Mouse (Mus musculus) heart, adult 2 months (tissue): Measurements from ENCODE around the gene Elavl1.

Source experiments
- CTCF ChIP-seq: fragments of 200-600 bp; IDR thresholded peaks from 2 replicates; pipeline ENCODE4 v1.8.1; 2022; ENCODE audit warnings: antibody characterized with exemption, mild to moderate bottlenecking, moderate library complexity
- EP300 ChIP-seq: fragments of 200-500 bp; IDR thresholded peaks from 2 replicates; pipeline ENCODE4 v1.6.1; 2011; ENCODE audit warnings: low read depth, low read length, control low read depth; ENCODE audit not compliant: insufficient read depth
- POLR2A ChIP-seq: fragments of 200-500 bp; IDR thresholded peaks from 2 replicates; pipeline ENCODE4 v1.6.1; 2011; ENCODE audit warnings: mild to moderate bottlenecking, low read depth, low read length, control low read depth; ENCODE audit not compliant: insufficient read depth

GRCm38 (mm10) chr8:4335678-4336077 lies 10.5 kb upstream of the Elavl1 start:
- no peak for TF ChIP-seq CTCF
- no peak for TF ChIP-seq POLR2A
- no peak for TF ChIP-seq EP300
